Mouse (Mus musculus) erythroblast, embryonic 14.5 days (primary cell): ENCODE measurements around the gene Prkch. TPM values are rescaled to one million over a fixed set of nuclear protein-coding genes. Genes with fewer than 3 reads are reported as not detected.

Source experiments
- H3K27me3 ChIP-seq: 2 replicates; pipeline ENCODE4 v1.6.1; 2012; ENCODE audit warnings: inconsistent platforms; ENCODE audit not compliant: control insufficient read depth
- H3K36me3 ChIP-seq: 2 replicates; pipeline ENCODE4 v1.6.1; 2012; ENCODE audit warnings: mild to moderate bottlenecking, inconsistent platforms; ENCODE audit not compliant: control insufficient read depth
- H3K4me1 ChIP-seq: 2 replicates; pipeline ENCODE4 v1.6.1; 2012; ENCODE audit warnings: inconsistent platforms; ENCODE audit not compliant: control insufficient read depth
- H3K4me3 ChIP-seq: replicated peaks from 2 replicates; pipeline ENCODE3; 2012; ENCODE audit warnings: moderate library complexity, mild to moderate bottlenecking, inconsistent platforms
- H3K9me3 ChIP-seq: 2 replicates; pipeline ENCODE4 v1.6.1; 2012; ENCODE audit warnings: low read length, inconsistent platforms, mixed read lengths; ENCODE audit not compliant: control insufficient read depth
- GATA1 ChIP-seq: IDR thresholded peaks from 2 replicates; pipeline ENCODE4 v1.6.1; 2012; ENCODE audit warnings: low read length, inconsistent platforms, mixed read lengths
- TAL1 ChIP-seq: IDR thresholded peaks from 3 replicates; pipeline ENCODE4 v1.6.1; 2012; ENCODE audit warnings: low read length, inconsistent platforms, mixed read lengths
- polyA plus RNA-seq: library from polyadenylated mRNA; stranded (reverse); fragments of >175 nt; gene quantifications from 2 replicates; pipeline ENCODE4 v1.2.3, GENCODE M21; 2012

Prkch gene
- polyA plus RNA-seq, 1 experiment = 0.01 TPM

GRCm38 (mm10) chr12:73663421-73663820, 78.8 kb downstream of the Prkch start:
- H3K36me3 ChIP-seq = no peaks in the 10 kb centered on the region
- no peak overlapping the region for H3K4me3 ChIP-seq
- H3K9me3 ChIP-seq = no peaks in the 10 kb centered on the region
- H3K27me3 ChIP-seq = no peaks in the 10 kb centered on the region
- TF ChIP-seq TAL1 (no peak), GATA1 (no peak)
- H3K4me1 ChIP-seq = no peaks in the 10 kb centered on the region

DNA sequence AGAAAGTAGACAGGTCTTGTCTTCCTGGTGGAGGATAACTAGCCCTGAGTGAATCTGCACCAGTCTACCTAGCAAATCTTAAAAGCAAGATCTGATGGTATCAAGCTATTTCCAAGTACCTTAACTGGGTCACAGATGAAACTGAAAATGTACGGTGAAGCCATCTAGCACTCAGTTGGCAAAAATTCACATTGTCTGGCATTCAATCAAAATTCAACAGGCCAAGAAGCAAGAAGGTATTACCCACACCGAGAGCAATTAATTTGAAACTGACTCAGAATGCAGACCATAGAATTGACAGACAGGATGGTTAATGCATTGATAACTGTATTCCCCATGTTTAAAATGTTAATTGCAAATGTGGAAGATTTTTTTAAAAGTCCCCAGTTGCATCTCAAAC, 82.1 kb downstream of the Prkch start:
- Histone ChIP-seq H3K4me3 (no peak overlapping the region), H3K9me3 (no peaks in the 10 kb centered on the region), H3K27me3 (no peaks in the 10 kb centered on the region), H3K36me3 (no peaks in the 10 kb centered on the region), H3K4me1 (no peaks in the 10 kb centered on the region)
- TF ChIP-seq GATA1 (no peak), TAL1 (no peak)

- Histone ChIP-seq H3K36me3 (no peaks in the 10 kb centered on the region), H3K4me1 (no peaks in the 10 kb centered on the region), H3K9me3 (no peaks in the 10 kb centered on the region), H3K4me3 (no peak overlapping the region), H3K27me3 (no peaks in the 10 kb centered on the region)
- TF ChIP-seq GATA1 = no peak
- TF ChIP-seq TAL1 = no peak
Observed at GRCm38 (mm10) chr12:73667607-73668006, 83.0 kb downstream of the Prkch start.

GRCm38 (mm10) chr12:73670739-73671138, 86.1 kb downstream of the Prkch start:
- no peak overlapping the region for H3K4me3 ChIP-seq
- H3K4me1 ChIP-seq = no peaks in the 10 kb centered on the region
- no peaks in the 10 kb centered on the region for H3K9me3 ChIP-seq
- TF ChIP-seq TAL1 (no peak), GATA1 (no peak)
- no peaks in the 10 kb centered on the region for H3K27me3 ChIP-seq
- H3K36me3 ChIP-seq = no peaks in the 10 kb centered on the region

DNA sequence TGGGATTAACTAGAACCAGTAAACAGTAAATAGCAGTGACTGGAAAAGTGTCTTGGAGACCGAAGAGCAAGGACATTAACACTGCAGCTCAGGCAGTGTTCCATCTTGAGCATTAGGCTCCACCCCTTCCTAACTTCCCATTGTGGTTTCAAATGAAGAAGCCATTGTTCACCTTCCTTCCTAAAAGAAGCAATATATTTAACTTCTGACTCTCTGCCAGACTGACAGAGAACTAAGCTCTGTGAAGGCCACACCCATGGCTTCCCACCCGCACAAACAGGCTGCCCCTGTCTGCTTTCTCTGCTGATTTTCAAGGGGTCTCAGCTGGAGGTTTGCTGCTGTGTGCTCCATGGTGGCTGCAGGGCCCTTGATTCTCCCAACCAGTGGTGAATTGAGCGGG, 86.9 kb downstream of the Prkch start:
- no peaks in the 10 kb centered on the region for H3K9me3 ChIP-seq
- no peaks in the 10 kb centered on the region for H3K36me3 ChIP-seq
- H3K4me3 ChIP-seq = no peak overlapping the region
- TF ChIP-seq GATA1 (no peak), TAL1 (no peak)
- no peaks in the 10 kb centered on the region for H3K4me1 ChIP-seq
- no peaks in the 10 kb centered on the region for H3K27me3 ChIP-seq

DNA sequence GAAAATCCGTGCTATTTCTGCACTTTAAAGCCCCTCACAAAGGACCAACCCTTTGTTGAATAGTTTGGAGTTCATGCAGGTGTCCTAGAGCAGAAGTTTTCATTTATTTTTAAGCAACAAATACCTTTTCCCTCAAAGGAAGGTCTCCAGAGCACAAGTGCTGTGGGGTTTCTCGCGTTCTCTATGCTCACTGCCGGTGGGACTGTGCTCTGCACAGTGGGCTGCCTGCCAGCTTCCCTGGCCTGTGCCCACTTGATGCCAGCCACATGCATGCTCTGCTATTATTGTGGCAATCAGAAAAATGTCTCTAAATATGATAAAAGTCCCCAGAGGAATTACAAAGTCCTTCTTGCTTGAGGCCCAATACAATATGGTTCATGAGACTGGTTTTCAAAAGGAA, 87.4 kb downstream of the Prkch start:
- Histone ChIP-seq H3K4me3 (no peak overlapping the region), H3K9me3 (no peaks in the 10 kb centered on the region), H3K4me1 (no peaks in the 10 kb centered on the region), H3K36me3 (no peaks in the 10 kb centered on the region), H3K27me3 (no peaks in the 10 kb centered on the region)
- TF ChIP-seq TAL1 (no peak), GATA1 (no peak)

GRCm38 (mm10) chr12:73673783-73674182, 89.2 kb downstream of the Prkch start:
- Histone ChIP-seq H3K36me3 (no peaks in the 10 kb centered on the region), H3K9me3 (no peaks in the 10 kb centered on the region), H3K4me1 (no peaks in the 10 kb centered on the region), H3K27me3 (no peaks in the 10 kb centered on the region), H3K4me3 (no peak overlapping the region)
- no peak for TF ChIP-seq GATA1
- TF ChIP-seq TAL1 = no peak

- Histone ChIP-seq H3K4me1 (no peaks in the 10 kb centered on the region), H3K36me3 (no peaks in the 10 kb centered on the region), H3K27me3 (no peaks in the 10 kb centered on the region), H3K4me3 (no peak overlapping the region), H3K9me3 (no peaks in the 10 kb centered on the region)
- no peak for TF ChIP-seq TAL1
- TF ChIP-seq GATA1 = no peak
Observed at GRCm38 (mm10) chr12:73675212-73675611, 90.6 kb downstream of the Prkch start.

- TF ChIP-seq GATA1 (no peak), TAL1 (no peak)
- Histone ChIP-seq H3K4me3 (no peak overlapping the region), H3K27me3 (no peaks in the 10 kb centered on the region), H3K36me3 (no peaks in the 10 kb centered on the region), H3K4me1 (no peaks in the 10 kb centered on the region), H3K9me3 (no peaks in the 10 kb centered on the region)
Observed at GRCm38 (mm10) chr12:73679400-73679801, 94.8 kb downstream of the Prkch start.

- H3K36me3 ChIP-seq = no peaks in the 10 kb centered on the region
- H3K4me1 ChIP-seq = no peaks in the 10 kb centered on the region
- H3K9me3 ChIP-seq = no peaks in the 10 kb centered on the region
- TF ChIP-seq GATA1 = no peak
- no peak for TF ChIP-seq TAL1
- no peak overlapping the region for H3K4me3 ChIP-seq
- no peaks in the 10 kb centered on the region for H3K27me3 ChIP-seq
Observed at GRCm38 (mm10) chr12:73682921-73683346, 98.3 kb downstream of the Prkch start.
